Mouse (Mus musculus): Measurements from ENCODE around the gene Dpf2.
A peak's percentile ranks its signal among the peaks of the same experiment; 100 is the strongest.
"Not testable (repeated sequence)": the region's sequence is repeated elsewhere in the genome, so short reads cannot be mapped to it uniquely, and the experiment has no call there.

Dpf2 gene

GRCm38 (mm10) chr19:5892735-5893134 is 20.1 kb downstream of the Dpf2 start:
- DNase-seq (ENCODE audit: low spot score) = no peak

GRCm38 (mm10) chr19:5892262-5892661 is 20.5 kb downstream of the Dpf2 start:
- no peak for DNase-seq (ENCODE audit: low spot score)

- no peak for DNase-seq (ENCODE audit: low spot score)
These were observed 21.1 kb downstream of the Dpf2 start for GRCm38 (mm10) chr19:5891521-5892258.

GRCm38 (mm10) chr19:5889211-5889610 is 23.6 kb downstream of the Dpf2 start:
- DNase-seq (ENCODE audit: low spot score) = no peak

DNA sequence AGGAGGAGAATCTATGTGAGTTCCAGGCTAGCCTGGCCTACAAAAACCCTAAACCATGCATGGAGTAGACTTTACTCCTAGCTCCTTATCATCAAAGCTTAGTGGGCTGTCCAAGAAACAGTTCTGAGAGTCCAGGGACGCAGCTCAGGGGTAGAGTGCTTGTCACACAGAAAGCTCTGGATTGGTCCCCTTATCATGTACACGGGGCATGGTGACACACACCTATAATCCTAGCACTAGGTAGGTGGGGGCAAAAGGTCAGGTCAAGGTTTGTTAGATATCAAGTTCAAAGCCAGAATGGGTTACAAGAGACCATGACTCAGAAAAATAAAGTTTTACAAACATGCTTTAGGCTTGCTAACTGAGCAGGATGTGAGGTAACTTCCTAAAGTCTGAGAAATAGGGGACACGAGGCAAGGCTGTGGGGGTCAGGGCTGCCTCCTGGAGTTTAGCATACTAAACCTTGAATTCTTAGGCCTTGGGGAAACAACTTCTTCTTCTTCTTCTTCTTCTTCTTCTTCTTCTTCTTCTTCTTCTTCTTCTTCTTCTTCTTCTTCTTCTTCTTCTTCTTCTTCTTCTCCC is 25.5 kb downstream of the Dpf2 start:
- DNase-seq (ENCODE audit: low spot score) = no peak

GRCm38 (mm10) chr19:5885838-5886237 is 27.0 kb downstream of the Dpf2 start:
- DNase-seq (ENCODE audit: low spot score) = no peak

DNA sequence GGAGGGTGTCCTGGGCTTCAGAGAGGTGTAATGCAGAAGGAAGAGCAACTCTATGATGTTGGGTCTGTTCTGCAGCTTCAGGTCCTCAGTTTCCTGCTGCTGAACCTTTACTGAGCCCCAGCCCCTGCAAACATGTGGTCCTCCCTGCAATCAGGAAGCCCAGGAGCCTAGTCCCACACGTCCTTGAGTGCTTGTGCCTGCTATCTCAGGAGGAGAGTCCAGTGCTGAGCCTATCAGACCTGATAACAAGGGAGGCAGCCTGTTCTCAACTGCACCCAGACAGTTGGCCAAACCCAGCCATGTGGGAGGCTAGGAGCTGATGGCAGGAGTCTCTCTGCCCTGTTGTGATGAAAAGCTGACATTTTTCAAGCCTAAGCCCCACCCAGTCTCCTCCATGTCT is 28.9 kb downstream of the Dpf2 start:
- no peak for DNase-seq (ENCODE audit: low spot score)

GRCm38 (mm10) chr19:5882079-5882478 is 30.7 kb downstream of the Dpf2 start:
- not testable (repeated sequence) for DNase-seq (ENCODE audit: low spot score)

DNA sequence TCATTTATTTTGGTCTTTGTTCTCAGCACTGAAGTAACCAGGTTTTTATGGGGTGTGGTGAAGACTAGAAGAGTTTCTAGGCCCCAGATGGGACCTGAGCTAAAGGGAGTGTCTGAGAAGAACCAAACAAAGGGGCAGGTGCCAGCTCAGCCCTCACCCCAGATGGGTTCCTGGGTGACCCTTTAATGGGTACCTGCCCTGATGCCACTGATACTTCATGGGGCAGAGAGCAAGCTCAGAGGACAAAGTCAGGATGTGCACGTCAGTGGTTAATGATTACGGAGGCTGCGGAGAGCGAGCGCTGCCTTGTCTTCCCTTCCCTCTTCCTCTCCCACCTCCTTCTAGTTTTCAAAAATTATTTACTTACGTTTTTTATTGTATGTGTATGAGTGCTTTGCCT is 31.7 kb downstream of the Dpf2 start:
- DNase-seq (ENCODE audit: low spot score) = no peak

- no peak for DNase-seq (ENCODE audit: low spot score)
These were observed 33.1 kb downstream of the Dpf2 start for GRCm38 (mm10) chr19:5879735-5880134.

DNA sequence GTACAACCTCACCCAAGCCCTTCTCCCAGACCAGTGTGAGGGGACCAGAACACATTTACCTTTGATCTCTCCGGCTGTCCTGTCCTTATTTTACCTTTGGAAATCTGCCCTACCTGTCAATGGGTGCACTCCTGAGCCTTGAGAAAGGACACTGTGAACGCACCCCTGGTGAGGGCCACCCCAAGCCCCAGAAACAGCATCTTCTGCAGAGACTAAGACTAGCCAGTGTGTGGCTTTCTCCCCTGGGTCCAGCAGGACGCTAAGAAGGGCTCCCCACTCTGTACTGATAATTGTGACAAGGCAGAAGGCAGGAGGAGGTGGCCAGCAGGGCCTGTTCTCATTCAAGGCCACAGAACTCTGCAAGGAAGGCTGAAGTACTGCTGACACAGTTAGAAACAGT is 33.9 kb downstream of the Dpf2 start:
- DNase-seq (ENCODE audit: low spot score) = no peak

DNA sequence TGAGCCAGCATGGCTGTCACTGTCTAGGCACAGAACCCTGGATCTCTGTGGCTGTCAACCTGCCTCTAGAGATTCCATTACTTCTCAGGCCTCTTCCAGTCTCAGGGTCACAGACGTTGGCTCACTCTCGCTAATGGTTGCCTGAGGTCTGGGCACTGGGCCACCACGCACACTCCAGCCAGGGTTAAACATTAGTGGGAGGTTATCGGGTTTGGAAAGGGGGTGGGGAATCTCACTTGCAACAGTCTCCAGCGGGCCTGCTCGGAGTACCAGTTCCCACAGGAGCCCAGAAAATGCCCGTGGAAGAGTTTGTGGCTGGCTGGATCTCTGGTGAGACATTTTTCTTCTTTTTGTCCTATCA is 34.5 kb downstream of the Dpf2 start:
- DNase-seq (ENCODE audit: low spot score) = no peak

GRCm38 (mm10) chr19:5877618-5878361 is 35.0 kb downstream of the Dpf2 start, which contains the start of gene Slc25a45:
TSS of gene Slc25a45 (plus strand) at chr19:5877808.
- DNase-seq (ENCODE audit: low spot score) = peak; percentile 35

DNA sequence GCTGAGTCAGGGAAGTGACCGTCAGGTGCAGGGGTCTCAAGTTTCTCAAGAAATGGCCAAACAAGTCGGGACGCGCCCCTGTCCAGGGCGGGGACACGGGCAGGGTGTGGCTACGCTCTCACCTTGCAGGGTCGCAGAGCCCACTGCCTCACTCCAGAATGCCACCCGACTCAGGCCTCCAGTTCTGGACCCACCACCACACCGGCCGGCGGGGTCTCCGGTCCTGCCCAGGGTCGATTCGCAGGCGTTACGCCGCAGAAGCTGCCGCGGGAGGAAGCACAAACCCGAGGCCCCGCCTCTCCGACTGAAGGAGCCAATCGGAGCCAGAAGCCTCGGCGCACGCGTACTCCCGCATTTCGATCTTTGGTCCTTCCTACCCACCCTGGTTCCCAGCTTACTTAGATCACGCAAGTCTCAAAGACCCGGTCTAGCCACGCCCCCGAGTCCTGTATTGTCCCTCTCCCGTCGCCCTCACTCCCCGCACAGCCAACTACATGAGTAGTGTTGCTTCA is 37.8 kb downstream of the Dpf2 start, which contains the start of gene Frmd8:
Gene Frmd8, minus strand, starts transcription at position 306 of the 512 bp plus-strand sequence.
- DNase-seq (ENCODE audit: low spot score) = peak; percentile 79

DNA sequence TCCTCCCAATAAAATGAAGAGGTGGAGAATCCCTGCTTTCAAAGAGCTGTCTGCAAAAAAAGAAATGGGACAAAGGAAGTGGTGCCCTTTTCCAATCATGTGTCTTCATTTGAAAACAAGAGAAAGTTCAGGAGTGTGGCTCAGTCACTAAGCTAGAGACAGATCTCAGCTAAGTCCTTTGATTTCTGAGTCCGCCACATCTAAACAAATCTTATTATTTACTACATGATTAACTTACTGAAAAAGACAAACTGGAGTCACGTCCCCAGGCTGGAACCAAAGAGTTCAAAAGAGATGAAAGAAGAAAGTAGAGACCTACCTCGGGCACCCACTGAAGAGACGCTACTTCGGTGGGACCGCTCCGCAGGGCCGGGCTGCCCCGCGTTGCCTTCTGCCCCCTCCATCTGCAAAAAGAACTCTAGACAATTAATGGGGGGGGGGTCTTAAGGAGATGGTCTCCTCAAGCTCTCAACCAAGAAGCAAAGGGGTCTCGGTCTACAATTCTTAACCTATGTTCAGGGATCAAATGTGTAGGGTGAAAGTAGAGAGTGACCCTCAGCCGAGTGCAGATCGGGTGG is 38.3 kb downstream of the Dpf2 start:
- DNase-seq (ENCODE audit: low spot score) = no peak

DNA sequence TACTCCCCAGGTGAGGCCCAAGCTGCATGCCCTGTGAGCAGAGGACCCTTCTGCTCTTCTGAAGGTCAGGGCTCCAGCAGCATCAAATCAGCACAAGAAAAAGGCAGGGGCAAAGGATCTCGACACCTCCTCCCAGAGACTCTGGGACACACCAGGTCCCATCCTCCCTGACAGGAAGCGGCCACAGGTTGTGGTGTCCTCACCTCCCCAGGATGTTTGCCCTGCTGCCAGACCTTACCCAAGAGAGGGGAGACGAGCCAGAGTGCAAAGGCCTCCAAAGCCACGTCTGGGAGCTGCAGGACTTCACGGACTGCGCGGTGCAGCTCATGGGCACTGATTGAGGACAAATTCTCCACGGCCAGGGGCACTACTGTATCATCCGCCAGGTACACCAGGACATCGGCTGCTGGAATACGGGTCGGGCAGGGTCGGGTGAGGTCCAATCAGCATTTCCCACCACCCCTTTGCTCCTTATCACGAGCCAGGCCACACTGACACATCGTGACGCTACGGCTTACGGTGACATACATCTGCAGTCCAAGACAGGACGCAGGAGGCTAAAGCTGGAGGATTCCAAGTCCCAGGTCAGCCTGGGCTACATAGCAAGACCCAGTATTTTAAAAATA is 39.8 kb downstream of the Dpf2 start:
- DNase-seq (ENCODE audit: low spot score) = no peak

GRCm38 (mm10) chr19:5872528-5872927 is 40.3 kb downstream of the Dpf2 start:
- no peak for DNase-seq (ENCODE audit: low spot score)

DNA sequence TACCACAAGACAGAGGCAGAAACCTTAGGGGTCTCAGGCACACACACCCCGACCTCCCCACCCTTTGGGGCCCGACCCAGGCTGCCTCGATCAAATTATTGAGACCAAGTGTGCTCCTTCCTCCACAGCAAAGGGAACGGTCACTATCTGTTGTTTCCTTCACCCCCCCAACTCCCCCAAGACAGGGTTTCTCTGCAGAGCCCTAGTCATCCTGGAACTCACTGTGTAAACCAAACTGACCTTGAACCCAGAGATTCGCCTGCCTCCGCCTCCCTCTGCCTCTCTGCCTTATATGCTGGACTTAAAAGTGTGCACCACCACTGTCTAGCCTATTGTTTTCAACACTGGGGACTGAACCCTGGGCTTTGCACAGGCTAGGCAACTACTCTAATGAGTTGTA is 41.1 kb downstream of the Dpf2 start:
- DNase-seq (ENCODE audit: low spot score) = no peak

GRCm38 (mm10) chr19:5871273-5871672 is 41.5 kb downstream of the Dpf2 start:
- no peak for DNase-seq (ENCODE audit: low spot score)

DNA sequence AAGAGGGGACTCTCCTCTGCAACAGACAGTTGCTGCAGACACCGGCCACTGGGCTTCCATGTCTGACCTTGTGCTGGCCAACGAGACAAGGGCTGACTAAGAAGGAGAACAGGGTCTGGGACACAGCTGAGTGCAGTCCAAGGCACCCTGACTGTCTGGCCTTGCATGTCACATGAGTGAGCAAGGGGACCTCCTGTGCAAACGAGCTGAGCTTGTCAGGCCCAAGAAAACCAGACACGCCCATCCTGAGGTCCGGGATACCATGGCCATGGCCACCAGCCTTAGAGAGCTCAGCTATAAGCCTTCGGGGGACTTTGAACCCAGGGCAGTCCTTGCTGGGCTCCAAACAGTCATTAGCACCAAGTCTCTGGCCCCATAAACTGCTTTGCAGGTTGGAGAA is 44.7 kb downstream of the Dpf2 start:
- no peak for DNase-seq (ENCODE audit: low spot score)

DNA sequence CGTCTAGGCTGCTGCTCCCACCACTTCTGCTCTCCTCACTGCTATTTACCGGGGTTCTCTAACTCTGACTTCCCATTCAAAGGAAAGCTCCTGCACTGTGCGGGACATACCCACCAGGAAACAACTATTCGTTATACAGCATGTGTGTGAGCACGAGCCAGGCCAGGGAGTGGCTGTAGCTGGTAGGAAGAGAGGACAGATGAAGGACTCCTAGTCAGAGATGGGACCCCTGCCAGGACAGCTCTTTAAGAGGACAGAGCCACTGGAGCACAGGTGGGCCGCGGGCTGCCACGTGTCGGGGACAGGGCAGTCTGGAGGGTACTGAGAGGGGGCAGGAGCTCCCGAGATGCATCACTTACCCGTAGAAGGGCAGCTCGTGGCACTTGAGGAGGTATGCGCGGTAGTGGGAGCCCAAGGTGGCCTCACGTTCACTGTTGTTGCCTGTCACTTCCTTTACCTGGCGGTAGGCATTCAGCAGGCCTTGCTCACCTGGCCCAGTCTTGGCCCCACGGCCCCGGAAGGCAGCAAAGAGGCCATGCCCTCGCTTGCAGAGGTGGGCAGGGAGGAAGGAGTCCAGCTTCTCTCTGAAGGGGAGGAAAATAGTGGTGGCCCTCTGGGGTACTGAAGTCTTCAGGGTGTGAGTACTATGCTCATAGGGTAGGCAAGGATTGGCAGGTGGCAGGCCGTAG is 48.0 kb downstream of the Dpf2 start:
- DNase-seq (ENCODE audit: low spot score) = no peak

GRCm38 (mm10) chr19:5863776-5864175 is 49.0 kb downstream of the Dpf2 start:
- no peak for DNase-seq (ENCODE audit: low spot score)

Measured in ovary, postnatal 10 days (tissue).